Mouse (Mus musculus) liver, postnatal 0 days (tissue): ENCODE measurements at regions not wholly inside any gene's neighbourhood (a gene's known extent, or its start where the extent isn't known, plus 50 kb on each side); places are given as distances from the start of the nearest gene placed in this dataset.

Experiments
- ATAC-seq: fragments of 200-750 bp; cut with Nextera tagmentation; 2 replicates; pipeline ENCODE4 v1.8.0; 2017; ENCODE audit warnings: mild to moderate bottlenecking, moderate library complexity
- DNase-seq: peaks from one replicate; pipeline ENCODE4 v3.0.0-alpha.2; 2016
- H3K27ac ChIP-seq: fragments of 300-500 bp; sonication (generic); 2 replicates; pipeline ENCODE4 v1.5.1; 2014; ENCODE audit warnings: antibody characterized with exemption, moderate library complexity, mild to moderate bottlenecking, low read depth
- H3K27me3 ChIP-seq: fragments of 300-500 bp; sonication (generic); 2 replicates; pipeline ENCODE4 v1.6.1; 2014; ENCODE audit warnings: low read length, control low read depth, mixed read lengths; ENCODE audit not compliant: insufficient read depth
- H3K36me3 ChIP-seq: fragments of 300-500 bp; sonication (generic); replicated peaks from 2 replicates; pipeline ENCODE4 v1.6.1; 2014; ENCODE audit warnings: mild to moderate bottlenecking, control low read depth, low read length, moderate library complexity, mixed read lengths; ENCODE audit not compliant: insufficient read depth
- H3K4me1 ChIP-seq: fragments of 300-500 bp; sonication (generic); 2 replicates; pipeline ENCODE4 v1.6.1; 2014; ENCODE audit warnings: antibody characterized with exemption, mild to moderate bottlenecking, control low read depth; ENCODE audit not compliant: insufficient read depth
- H3K4me2 ChIP-seq: fragments of 300-500 bp; sonication (generic); 2 replicates; pipeline ENCODE4 v1.6.1; 2014; ENCODE audit warnings: low read depth, mild to moderate bottlenecking, low read length, moderate library complexity, mixed read lengths
- H3K4me3 ChIP-seq: fragments of 300-500 bp; sonication (generic); 2 replicates; pipeline ENCODE4 v1.5.1; 2014; ENCODE audit warnings: low read depth, low read length
- H3K9ac ChIP-seq: fragments of 300-500 bp; sonication (generic); replicated peaks from 2 replicates; pipeline ENCODE4 v1.6.1; 2014; ENCODE audit warnings: mild to moderate bottlenecking, moderate library complexity
- H3K9me3 ChIP-seq: fragments of 300-500 bp; sonication (generic); 2 replicates; pipeline ENCODE4 v1.6.1; 2016; ENCODE audit warnings: mild to moderate bottlenecking, control low read depth, low read length, mixed read lengths
- CTCF ChIP-seq: sonication (generic); IDR thresholded peaks from 2 replicates; pipeline ENCODE4 v1.5.1; 2016; ENCODE audit warnings: antibody characterized with exemption, low read depth
- EP300 ChIP-seq: IDR thresholded peaks from 2 replicates; pipeline ENCODE4 v1.6.1; 2016; ENCODE audit warnings: antibody characterized with exemption, low read depth, mild to moderate bottlenecking
- whole genome bisulfite sequencing: fragments of 180-500 bp; shearing (Covaris S2); extraction: QIAGEN DNeasy Blood & Tissue Kit; methylation state at CpG from one replicate; pipeline ENCODE4 v1.1.7; 2014; ENCODE audit not compliant: insufficient replicate concordance; 5-methylcytosine and 5-hydroxymethylcytosine counted together

- Histone ChIP-seq H3K9me3 (no peaks in the 10 kb centered on the region), H3K4me1 (no peaks in the 10 kb centered on the region), H3K36me3 (no peaks in the 10 kb centered on the region), H3K27ac (no peak overlapping the region), H3K4me2 (no peak overlapping the region), H3K27me3 (no peaks in the 10 kb centered on the region), H3K4me3 (no peak overlapping the region), H3K9ac (no peak overlapping the region)
- DNase-seq (no peak), ATAC-seq (no peak)
- 73% methylated on average over 3 of the region's 3 CpGs for WGBS
- TF ChIP-seq CTCF (no peak), EP300 (no peak)
Observed at GRCm38 (mm10) chr6:31204434-31204833, 194.1 kb upstream of the Mkln1 start.

DNA sequence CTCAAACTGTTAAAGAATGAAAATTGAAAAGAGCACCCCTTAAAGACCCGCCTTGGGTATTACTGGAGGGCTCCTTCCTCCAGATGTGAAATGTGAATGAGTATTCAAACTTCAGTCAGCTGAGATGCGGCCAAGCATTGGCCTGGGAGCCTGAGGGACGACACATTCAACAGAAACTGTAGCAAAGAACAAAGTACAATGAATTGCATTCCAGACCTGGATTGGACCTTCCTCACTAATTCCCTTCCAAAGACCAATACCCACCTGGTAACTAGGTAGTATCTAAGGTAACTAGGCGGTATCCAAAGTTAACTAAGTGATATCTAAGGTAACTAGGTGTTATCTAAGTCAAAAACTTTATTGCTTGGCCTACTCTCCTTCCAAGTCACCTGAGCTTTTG, 193.7 kb upstream of the Mkln1 start:
- Histone ChIP-seq H3K4me1 (no peaks in the 10 kb centered on the region), H3K9me3 (no peaks in the 10 kb centered on the region), H3K9ac (no peak overlapping the region), H3K36me3 (no peaks in the 10 kb centered on the region), H3K27ac (no peak overlapping the region), H3K27me3 (no peaks in the 10 kb centered on the region), H3K4me2 (no peak overlapping the region), H3K4me3 (no peak overlapping the region)
- ATAC-seq = no peak
- TF ChIP-seq EP300 (no peak), CTCF (no peak)
- no peak for DNase-seq
- WGBS = 66% methylated on average over 4 of the region's 4 CpGs

DNA sequence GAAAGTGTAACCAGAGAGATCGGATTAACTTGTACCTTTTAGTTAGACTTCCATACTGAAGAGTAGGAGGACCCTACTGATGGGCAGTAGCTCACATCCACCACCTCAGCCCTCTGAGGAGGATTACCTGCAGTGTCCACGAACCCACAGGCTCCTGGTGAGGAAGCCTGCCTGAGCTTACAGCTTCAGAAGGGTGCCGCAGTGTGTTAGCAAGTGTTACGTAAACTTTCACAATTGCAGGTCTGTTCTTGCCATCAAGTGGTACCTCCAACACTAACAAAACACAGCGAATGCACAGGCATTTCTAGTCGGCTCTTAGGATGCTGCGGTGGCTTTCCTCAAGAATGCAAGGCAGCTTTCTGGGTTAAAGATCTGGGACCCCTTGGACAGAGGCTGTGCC, 192.4 kb upstream of the Mkln1 start:
- ATAC-seq (no peak), DNase-seq (no peak)
- Histone ChIP-seq H3K36me3 (no peaks in the 10 kb centered on the region), H3K9me3 (no peaks in the 10 kb centered on the region), H3K4me2 (no peak overlapping the region), H3K4me3 (no peak overlapping the region), H3K27me3 (no peaks in the 10 kb centered on the region), H3K27ac (no peak overlapping the region), H3K4me1 (no peaks in the 10 kb centered on the region), H3K9ac (no peak overlapping the region)
- TF ChIP-seq EP300 (no peak), CTCF (no peak)
- 67% methylated on average over 7 of the region's 7 CpGs for WGBS

- H3K9ac ChIP-seq = no peak overlapping the region
- no peak overlapping the region for H3K27ac ChIP-seq
- H3K36me3 ChIP-seq = no peaks in the 10 kb centered on the region
- H3K4me2 ChIP-seq = no peak overlapping the region
- ATAC-seq (no peak), DNase-seq (no peak)
- no peaks in the 10 kb centered on the region for H3K27me3 ChIP-seq
- no peaks in the 10 kb centered on the region for H3K4me1 ChIP-seq
- TF ChIP-seq CTCF (no peak), EP300 (no peak)
- WGBS = 76% methylated on average over 12 of the region's 12 CpGs
- H3K9me3 ChIP-seq = no peaks in the 10 kb centered on the region
- no peak overlapping the region for H3K4me3 ChIP-seq
Observed at GRCm38 (mm10) chr6:31207231-31207630, 191.3 kb upstream of the Mkln1 start.

- DNase-seq (no peak), ATAC-seq (no peak)
- TF ChIP-seq EP300 = no peak
- TF ChIP-seq CTCF = no peak
- Histone ChIP-seq H3K27me3 (no peaks in the 10 kb centered on the region), H3K27ac (no peak overlapping the region), H3K9me3 (no peaks in the 10 kb centered on the region), H3K4me3 (no peak overlapping the region), H3K4me2 (no peak overlapping the region), H3K36me3 (no peaks in the 10 kb centered on the region), H3K9ac (no peak overlapping the region), H3K4me1 (no peaks in the 10 kb centered on the region)
- 73% methylated on average over 6 of the region's 6 CpGs for WGBS
Observed at GRCm38 (mm10) chr6:31208224-31208623, 190.3 kb upstream of the Mkln1 start.

- H3K4me1 ChIP-seq = no peaks in the 10 kb centered on the region
- no peak for TF ChIP-seq EP300
- H3K4me3 ChIP-seq = no peak overlapping the region
- no peaks in the 10 kb centered on the region for H3K9me3 ChIP-seq
- peak overlapping the region; percentile 43 for H3K4me2 ChIP-seq
- no peaks in the 10 kb centered on the region for H3K36me3 ChIP-seq
- DNase-seq (no peak), ATAC-seq (no peak)
- H3K27me3 ChIP-seq = no peaks in the 10 kb centered on the region
- 52% methylated on average over 15 of the region's 15 CpGs for WGBS
- H3K27ac ChIP-seq = no peak overlapping the region
- H3K9ac ChIP-seq = no peak overlapping the region
Observed at GRCm38 (mm10) chr6:31209411-31210139, 189.0 kb upstream of the Mkln1 start.

DNA sequence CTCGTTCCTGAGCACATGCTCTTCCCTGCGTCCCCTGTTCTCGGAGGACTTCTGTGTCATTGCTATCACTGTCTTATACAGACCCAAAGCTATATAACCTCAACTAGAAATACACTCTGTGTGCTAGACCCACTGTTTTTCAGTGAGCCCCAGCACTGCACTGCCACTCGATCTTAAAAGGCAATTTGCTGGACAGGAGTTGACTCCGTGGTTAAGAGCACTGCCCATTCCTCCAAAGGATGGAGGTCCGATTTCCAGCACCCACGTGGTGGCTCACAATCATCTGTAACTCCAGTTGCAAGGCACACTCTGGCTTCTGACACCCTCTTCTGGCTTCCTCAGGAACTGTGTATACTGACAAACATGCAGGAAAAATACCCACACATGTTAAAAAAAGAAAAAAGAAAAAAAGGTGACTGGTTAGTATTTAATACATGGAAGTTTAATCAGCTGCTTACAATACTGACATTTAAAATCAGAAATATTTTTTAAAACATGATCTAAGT, 188.3 kb upstream of the Mkln1 start:
- H3K9me3 ChIP-seq = no peaks in the 10 kb centered on the region
- H3K4me1 ChIP-seq = no peaks in the 10 kb centered on the region
- no peak overlapping the region for H3K27ac ChIP-seq
- ATAC-seq (no peak), DNase-seq (no peak)
- H3K4me2 ChIP-seq = no peak overlapping the region
- H3K36me3 ChIP-seq = no peaks in the 10 kb centered on the region
- no peak overlapping the region for H3K9ac ChIP-seq
- no peaks in the 10 kb centered on the region for H3K27me3 ChIP-seq
- TF ChIP-seq EP300 (no peak), CTCF (peak; percentile 17; the same call in 1 of the 2 replicates)
- no peak overlapping the region for H3K4me3 ChIP-seq
- 63% methylated on average over 7 of the region's 7 CpGs for WGBS
